Mouse (Mus musculus): Measurements from ENCODE around the gene Med31. TPM values are rescaled to one million over a fixed set of nuclear protein-coding genes. Genes with fewer than 3 reads are reported as not detected.

The Med31 gene
- polyA plus RNA-seq, 1 experiment from 2014 or later = 23.9 TPM

DNA sequence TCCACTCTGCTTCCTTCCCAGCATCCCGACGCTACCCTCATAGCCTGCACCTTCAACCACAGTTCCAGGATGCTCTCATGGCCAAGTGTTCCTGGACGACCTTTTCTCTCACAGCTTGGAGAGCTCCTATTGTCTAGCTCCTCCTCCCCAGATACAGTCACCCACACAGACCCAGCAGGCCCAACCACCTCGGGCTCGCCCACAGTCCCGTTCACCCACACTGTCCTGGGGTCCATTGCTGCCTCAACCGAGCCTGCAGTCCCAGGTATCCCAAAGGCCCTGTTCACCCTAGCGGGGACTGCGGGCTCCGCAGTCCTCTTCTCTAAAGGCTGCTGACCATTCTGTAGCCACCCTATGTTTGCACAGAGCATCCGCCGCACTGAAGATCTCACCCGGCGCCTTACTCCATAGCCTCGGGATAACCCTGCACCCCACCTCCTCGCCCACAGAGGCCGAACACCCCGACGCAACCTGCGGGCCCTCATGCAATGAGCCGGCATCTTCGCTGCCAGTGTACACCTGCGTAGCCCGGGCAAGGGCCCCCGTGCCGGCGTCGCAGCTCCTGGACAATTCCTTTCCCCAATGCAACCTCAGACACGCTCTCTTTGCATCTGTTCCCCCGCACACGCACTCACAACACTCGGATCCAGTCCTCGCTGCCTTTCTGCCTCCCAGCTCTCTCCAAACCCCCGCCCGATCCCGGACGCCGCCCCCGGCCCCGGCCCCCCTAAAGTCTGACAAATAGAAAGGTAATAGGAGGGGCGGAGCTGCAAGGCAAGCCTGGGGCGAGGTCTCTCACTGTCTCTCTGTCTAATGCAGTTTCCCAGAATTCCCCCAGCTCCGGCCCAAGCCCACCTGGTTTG is 8.8 kb downstream of the Med31 start, which contains the start of gene Gm43951:
TSS of gene Gm43951 (minus strand) at position 500 of the 863 bp plus-strand sequence.
- no peaks in the 10 kb centered on the region for H3K9me3 ChIP-seq (ENCODE audit: control insufficient read depth)
- peak; percentile 52 for TF ChIP-seq CTCF (IDR thresholded peaks at IDR 0.05; ENCODE audit: low read depth)
- H3K4me2 ChIP-seq (replicated peaks; ENCODE audit: low read depth) = peak within 1 kb of the TSS; percentile 89
- under 1% methylated on average over 40 of the region's 43 CpGs for WGBS
- H3K4me1 ChIP-seq (replicated peaks; ENCODE audit: control insufficient read depth, insufficient read depth, low read length) = 0 out of 2 replicates have a peak, but pooled peaks cover 5% of the 10 kb centered on the region
- peak within 1 kb of the TSS; percentile 67 for H3K9ac ChIP-seq (ENCODE audit: low read depth, low read length)
- peak; percentile 20 for ATAC-seq
- H3K27ac ChIP-seq (ENCODE audit: low read depth, low read length) = peak within 1 kb of the TSS; percentile 91
- H3K27me3 ChIP-seq (replicated peaks; ENCODE audit: control insufficient read depth, insufficient read depth, low read length) = no peaks in the 10 kb centered on the region
- peaks cover 22% of the 10 kb centered on the region for H3K36me3 ChIP-seq (ENCODE audit: control insufficient read depth, insufficient read depth)
- peak within 1 kb of the TSS; percentile 89 for H3K4me3 ChIP-seq (ENCODE audit: low read depth, low read length)

- H3K9me3 ChIP-seq (ENCODE audit: control insufficient read depth) = no peaks in the 10 kb centered on the region
- WGBS = 90% methylated on average over 6 of the region's 6 CpGs
Measured at GRCm38 (mm10) chr11:72205256-72205655, 10.1 kb downstream of the Med31 start.

GRCm38 (mm10) chr11:72203440-72203839 is 12.0 kb downstream of the Med31 start:
- TF ChIP-seq CTCF (IDR thresholded peaks at IDR 0.05; ENCODE audit: low read depth) = no peak
- 0 out of 2 replicates have a peak, but pooled peaks cover 5% of the 10 kb centered on the region for H3K4me1 ChIP-seq (replicated peaks; ENCODE audit: control insufficient read depth, insufficient read depth, low read length)
- H3K27me3 ChIP-seq (replicated peaks; ENCODE audit: control insufficient read depth, insufficient read depth, low read length) = no peaks in the 10 kb centered on the region
- H3K4me2 ChIP-seq (replicated peaks; ENCODE audit: low read depth) = no peak overlapping the region
- H3K9ac ChIP-seq (ENCODE audit: low read depth, low read length) = no peak overlapping the region
- no peak overlapping the region for H3K4me3 ChIP-seq (ENCODE audit: low read depth, low read length)
- 70% methylated on average over 1 of the region's 1 CpGs for WGBS
- ATAC-seq = no peak
- no peak overlapping the region for H3K27ac ChIP-seq (ENCODE audit: low read depth, low read length)
- no peaks in the 10 kb centered on the region for H3K9me3 ChIP-seq (ENCODE audit: control insufficient read depth)
- peaks cover 12% of the 10 kb centered on the region for H3K36me3 ChIP-seq (ENCODE audit: control insufficient read depth, insufficient read depth)

More at GRCm38 (mm10) chr11:72205256-72205655, 10.1 kb downstream of the Med31 start:
- Histone ChIP-seq H3K27ac (ENCODE audit: low read depth, low read length) (no peak overlapping the region), H3K36me3 (ENCODE audit: control insufficient read depth, insufficient read depth) (peaks cover 15% of the 10 kb centered on the region), H3K9ac (ENCODE audit: low read depth, low read length) (0 out of 2 replicates have a peak overlapping the region, but pooled peaks have one; percentile 31), H3K27me3 (replicated peaks; ENCODE audit: control insufficient read depth, insufficient read depth, low read length) (no peaks in the 10 kb centered on the region), H3K4me3 (ENCODE audit: low read depth, low read length) (no peak overlapping the region), H3K4me2 (replicated peaks; ENCODE audit: low read depth) (no peak overlapping the region), H3K4me1 (replicated peaks; ENCODE audit: control insufficient read depth, insufficient read depth, low read length) (0 out of 2 replicates have a peak, but pooled peaks cover 5% of the 10 kb centered on the region)
- no peak for TF ChIP-seq CTCF (IDR thresholded peaks at IDR 0.05; ENCODE audit: low read depth)
- ATAC-seq = no peak

DNA sequence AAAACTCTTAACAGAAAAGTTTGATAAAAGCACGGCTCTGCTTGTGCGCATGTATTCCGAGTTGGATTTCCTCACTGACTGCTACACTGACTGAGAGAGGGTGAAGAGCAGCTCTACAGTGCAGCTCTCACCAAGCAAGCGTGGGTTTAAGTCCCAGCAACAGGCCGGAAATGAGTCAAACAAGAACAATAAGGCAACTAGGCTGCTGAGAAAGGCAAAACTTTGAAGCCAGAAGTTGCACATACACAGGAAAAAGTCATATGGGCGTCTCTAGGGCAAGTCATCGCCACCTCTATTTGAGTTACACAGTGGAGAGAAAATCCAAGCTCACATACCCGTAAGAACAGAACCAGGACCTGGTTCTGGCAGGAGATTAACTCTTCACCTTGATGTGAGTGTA is 18.9 kb downstream of the Med31 start:
- no peaks in the 10 kb centered on the region for H3K9me3 ChIP-seq (ENCODE audit: control insufficient read depth)
- no peak overlapping the region for H3K4me3 ChIP-seq (ENCODE audit: low read depth, low read length)
- H3K4me2 ChIP-seq (replicated peaks; ENCODE audit: low read depth) = no peak overlapping the region
- peak overlapping the region; percentile 35; the same call in 1 of the 2 replicates for H3K27ac ChIP-seq (ENCODE audit: low read depth, low read length)
- H3K4me1 ChIP-seq (replicated peaks; ENCODE audit: control insufficient read depth, insufficient read depth, low read length) = no peaks in the 10 kb centered on the region
- H3K36me3 ChIP-seq (ENCODE audit: control insufficient read depth, insufficient read depth) = peaks cover 35% of the 10 kb centered on the region
- no peaks in the 10 kb centered on the region for H3K27me3 ChIP-seq (replicated peaks; ENCODE audit: control insufficient read depth, insufficient read depth, low read length)
- H3K9ac ChIP-seq (ENCODE audit: low read depth, low read length) = no peak overlapping the region
- TF ChIP-seq CTCF (IDR thresholded peaks at IDR 0.05; ENCODE audit: low read depth) = no peak
- no peak for ATAC-seq
- WGBS = 81% methylated on average over 8 of the region's 8 CpGs

DNA sequence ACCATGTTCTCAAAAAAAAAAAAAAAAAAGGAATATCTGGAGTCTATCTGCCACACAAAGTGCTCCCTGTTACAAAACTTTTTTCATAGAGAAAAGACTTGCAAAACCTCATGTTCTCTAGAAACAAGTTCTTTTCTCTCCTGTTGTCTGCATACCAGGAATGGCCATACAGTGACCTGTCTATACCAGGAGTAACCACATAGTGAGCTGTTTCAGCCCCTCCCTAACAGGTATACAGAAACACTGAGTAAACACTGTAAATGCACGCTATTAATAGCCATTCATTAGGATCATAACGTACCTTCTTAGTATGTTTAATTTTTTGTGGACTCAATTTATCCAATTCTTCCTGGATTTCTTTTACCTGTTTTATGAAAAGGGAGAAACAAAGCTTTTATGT is 21.1 kb downstream of the Med31 start:
- H3K9me3 ChIP-seq (ENCODE audit: control insufficient read depth) = no peaks in the 10 kb centered on the region
- TF ChIP-seq CTCF (IDR thresholded peaks at IDR 0.05; ENCODE audit: low read depth) = no peak
- peaks cover 45% of the 10 kb centered on the region for H3K36me3 ChIP-seq (ENCODE audit: control insufficient read depth, insufficient read depth)
- H3K4me2 ChIP-seq (replicated peaks; ENCODE audit: low read depth) = no peak overlapping the region
- 66% methylated on average over 2 of the region's 2 CpGs for WGBS
- H3K4me3 ChIP-seq (ENCODE audit: low read depth, low read length) = no peak overlapping the region
- no peaks in the 10 kb centered on the region for H3K4me1 ChIP-seq (replicated peaks; ENCODE audit: control insufficient read depth, insufficient read depth, low read length)
- no peak overlapping the region for H3K9ac ChIP-seq (ENCODE audit: low read depth, low read length)
- no peaks in the 10 kb centered on the region for H3K27me3 ChIP-seq (replicated peaks; ENCODE audit: control insufficient read depth, insufficient read depth, low read length)
- no peak overlapping the region for H3K27ac ChIP-seq (ENCODE audit: low read depth, low read length)
- ATAC-seq = no peak

GRCm38 (mm10) chr11:72190857-72191256 is 24.5 kb downstream of the Med31 start:
- Histone ChIP-seq H3K4me2 (replicated peaks; ENCODE audit: low read depth) (no peak overlapping the region), H3K27me3 (replicated peaks; ENCODE audit: control insufficient read depth, insufficient read depth, low read length) (no peaks in the 10 kb centered on the region), H3K4me1 (replicated peaks; ENCODE audit: control insufficient read depth, insufficient read depth, low read length) (no peaks in the 10 kb centered on the region), H3K4me3 (ENCODE audit: low read depth, low read length) (no peak overlapping the region), H3K9me3 (ENCODE audit: control insufficient read depth) (no peaks in the 10 kb centered on the region), H3K36me3 (ENCODE audit: control insufficient read depth, insufficient read depth) (peaks cover 45% of the 10 kb centered on the region), H3K27ac (ENCODE audit: low read depth, low read length) (no peak overlapping the region), H3K9ac (ENCODE audit: low read depth, low read length) (no peak overlapping the region)
- no peak for ATAC-seq
- WGBS = 84% methylated on average over 1 of the region's 1 CpGs
- no peak for TF ChIP-seq CTCF (IDR thresholded peaks at IDR 0.05; ENCODE audit: low read depth)

Measured in intestine, postnatal 0 days (tissue).